Mouse (Mus musculus) stomach, postnatal 0 days (tissue): Measurements from ENCODE around the gene Gm11733. TPM values are rescaled to one million over a fixed set of nuclear protein-coding genes. Genes with fewer than 3 reads are reported as not detected.

ENCODE experiments used
- ATAC-seq: fragments of 200-750 bp; cut with Nextera tagmentation; 2 replicates; pipeline ENCODE4 v1.8.0; 2017; ENCODE audit not compliant: low FRiP score, low TSS enrichment
- DNase-seq: peaks from one replicate; pipeline ENCODE4 v3.0.0-alpha.2; 2016; ENCODE audit warnings: low spot score
- H3K27ac ChIP-seq: fragments of 300-500 bp; sonication (generic); replicated peaks from 2 replicates; pipeline ENCODE4 v1.5.1; 2014; ENCODE audit warnings: mild to moderate bottlenecking, control low read depth
- H3K27me3 ChIP-seq: fragments of 300-500 bp; sonication (generic); 2 replicates; pipeline ENCODE4 v1.6.1; 2014; ENCODE audit warnings: low read length; ENCODE audit not compliant: control insufficient read depth, insufficient read depth
- H3K36me3 ChIP-seq: fragments of 300-500 bp; sonication (generic); 2 replicates; pipeline ENCODE4 v1.6.1; 2014; ENCODE audit warnings: low read length, mixed read lengths; ENCODE audit not compliant: control insufficient read depth, insufficient read depth
- H3K4me1 ChIP-seq: fragments of 300-500 bp; sonication (generic); replicated peaks from 2 replicates; pipeline ENCODE4 v1.6.1; 2014; ENCODE audit warnings: antibody characterized with exemption; ENCODE audit not compliant: control insufficient read depth, insufficient read depth
- H3K4me2 ChIP-seq: fragments of 300-500 bp; sonication (generic); replicated peaks from 2 replicates; pipeline ENCODE4 v1.6.1; 2014; ENCODE audit warnings: low read depth, mild to moderate bottlenecking, control low read depth, moderate library complexity
- H3K4me3 ChIP-seq: fragments of 300-500 bp; sonication (generic); 2 replicates; pipeline ENCODE4 v1.5.1; 2014; ENCODE audit warnings: low read depth, low read length, control low read depth
- H3K9ac ChIP-seq: fragments of 300-500 bp; sonication (generic); 2 replicates; pipeline ENCODE4 v1.6.1; 2014; ENCODE audit warnings: mild to moderate bottlenecking, low read length, control low read depth, mixed read lengths
- H3K9me3 ChIP-seq: fragments of 300-500 bp; sonication (generic); 2 replicates; pipeline ENCODE4 v1.6.1; 2016; ENCODE audit warnings: low read length; ENCODE audit not compliant: control insufficient read depth
- CTCF ChIP-seq: IDR thresholded peaks from 2 replicates; pipeline ENCODE4 v1.5.1; 2016; ENCODE audit warnings: antibody characterized with exemption, low read depth, mild to moderate bottlenecking, moderate library complexity
- EP300 ChIP-seq: optimal IDR thresholded peaks from 2 replicates; pipeline ENCODE3; 2016; ENCODE audit warnings: antibody characterized with exemption
- WGBS: fragments of 180-500 bp; shearing (Covaris S2); extraction: QIAGEN DNeasy Blood & Tissue Kit; methylation state at CpG from one replicate; pipeline ENCODE4 v1.1.7; 2014; 5-methylcytosine and 5-hydroxymethylcytosine counted together
- polyA plus RNA-seq: library from polyadenylated mRNA; unstranded; fragments of >200 nt; fragmentation: Nextera tagmentation; extraction: Ambion mirVana; gene quantifications from 2 replicates; pipeline ENCODE4 v1.2.1, GENCODE M21; 2015

Gm11733 gene
- polyA plus RNA-seq, 1 experiment from 2014 or later = not detected

DNA sequence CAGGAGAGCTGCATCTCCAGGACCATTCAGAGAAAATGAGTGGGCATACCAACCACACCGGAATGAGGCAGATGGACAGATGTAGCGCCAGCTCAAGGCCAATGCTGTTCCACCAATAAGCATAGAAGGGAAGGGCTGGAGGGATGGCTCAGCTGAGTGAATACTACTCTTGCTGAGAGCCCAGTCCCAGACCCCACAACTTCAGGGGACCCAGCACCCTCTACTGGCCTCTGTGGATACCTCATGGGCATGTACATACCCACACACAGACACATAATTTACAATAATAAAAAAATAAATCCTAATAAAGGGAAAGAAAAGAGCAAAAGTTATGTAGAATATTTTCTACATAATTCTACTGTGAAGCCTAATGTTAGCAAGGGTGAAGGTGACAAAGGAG, 9.0 kb upstream of the Gm11733 start:
- ATAC-seq (no peak), DNase-seq (no peak)
- no peaks in the 10 kb centered on the region for H3K27me3 ChIP-seq
- H3K4me3 ChIP-seq = no peak overlapping the region
- WGBS = 93% methylated on average over 2 of the region's 2 CpGs
- no peak overlapping the region for H3K9ac ChIP-seq
- no peaks in the 10 kb centered on the region for H3K4me1 ChIP-seq
- H3K27ac ChIP-seq = no peak overlapping the region
- H3K9me3 ChIP-seq = no peaks in the 10 kb centered on the region
- no peak overlapping the region for H3K4me2 ChIP-seq
- H3K36me3 ChIP-seq = no peaks in the 10 kb centered on the region
- TF ChIP-seq EP300 = no peak
- TF ChIP-seq CTCF = peak; percentile 18; the same call in 1 of the 2 replicates

DNA sequence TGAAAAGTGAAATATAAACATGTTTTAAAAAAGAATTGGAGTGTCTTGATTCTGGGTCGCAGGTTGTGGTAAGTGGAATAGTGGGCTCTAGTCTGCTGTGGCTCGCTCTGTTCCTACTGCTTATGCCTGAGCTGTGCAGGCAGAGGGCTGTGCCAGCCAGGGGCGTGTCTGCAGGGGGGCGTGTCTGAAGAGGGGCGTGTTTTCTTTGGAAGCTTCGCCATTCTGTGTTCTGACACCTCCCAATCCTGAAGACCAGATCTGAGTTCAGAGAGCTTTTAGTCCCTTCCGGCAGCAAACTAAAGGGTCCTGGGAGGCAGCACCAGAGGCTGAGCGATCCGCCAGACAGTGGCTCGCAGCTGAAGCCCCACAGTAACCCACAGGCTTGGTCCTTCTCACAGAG, 8.5 kb upstream of the Gm11733 start:
- DNase-seq (peak; percentile 76), ATAC-seq (peak; percentile 49; the same call in 1 of the 2 replicates)
- no peaks in the 10 kb centered on the region for H3K27me3 ChIP-seq
- H3K9ac ChIP-seq = no peak overlapping the region
- no peak overlapping the region for H3K27ac ChIP-seq
- peak overlapping the region; percentile 32 for H3K4me2 ChIP-seq
- no peaks in the 10 kb centered on the region for H3K4me1 ChIP-seq
- 22% methylated on average over 10 of the region's 10 CpGs for WGBS
- no peaks in the 10 kb centered on the region for H3K9me3 ChIP-seq
- no peaks in the 10 kb centered on the region for H3K36me3 ChIP-seq
- no peak overlapping the region for H3K4me3 ChIP-seq
- TF ChIP-seq EP300 (no peak), CTCF (no peak)

DNA sequence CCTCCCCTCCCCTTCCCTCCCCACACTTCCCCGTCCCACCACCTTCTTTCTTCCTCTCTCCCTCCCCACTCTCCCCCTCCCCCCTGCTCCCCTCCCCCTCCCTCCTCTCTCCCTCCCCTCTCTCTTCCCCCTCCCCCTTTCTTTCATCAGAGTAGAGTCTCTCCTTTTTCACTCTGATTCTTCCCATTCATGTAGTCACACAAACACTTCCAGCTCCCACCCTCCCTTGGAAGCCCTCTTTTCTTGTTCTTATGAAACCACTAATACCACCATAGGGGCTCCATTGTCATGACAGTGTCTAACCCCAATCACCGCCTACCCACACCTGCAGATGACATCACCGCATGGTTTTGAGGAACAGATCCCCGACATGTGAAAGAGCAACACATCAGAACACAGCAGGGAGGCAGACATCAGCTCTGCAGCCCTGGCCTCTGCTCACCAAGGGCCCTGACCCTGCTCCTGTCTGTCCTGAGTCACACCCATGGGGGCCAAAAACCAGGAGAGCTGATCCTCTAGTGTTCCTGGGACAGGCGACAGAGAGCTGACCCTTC, 7.5 kb upstream of the Gm11733 start:
- Histone ChIP-seq H3K4me3 (no peak overlapping the region), H3K27me3 (no peaks in the 10 kb centered on the region), H3K27ac (no peak overlapping the region), H3K9me3 (no peaks in the 10 kb centered on the region), H3K4me1 (no peaks in the 10 kb centered on the region), H3K4me2 (no peak overlapping the region), H3K9ac (no peak overlapping the region), H3K36me3 (no peaks in the 10 kb centered on the region)
- ATAC-seq = no peak
- WGBS = 77% methylated on average over 4 of the region's 5 CpGs
- no peak for TF ChIP-seq CTCF
- no peak for TF ChIP-seq EP300
- DNase-seq = no peak

DNA sequence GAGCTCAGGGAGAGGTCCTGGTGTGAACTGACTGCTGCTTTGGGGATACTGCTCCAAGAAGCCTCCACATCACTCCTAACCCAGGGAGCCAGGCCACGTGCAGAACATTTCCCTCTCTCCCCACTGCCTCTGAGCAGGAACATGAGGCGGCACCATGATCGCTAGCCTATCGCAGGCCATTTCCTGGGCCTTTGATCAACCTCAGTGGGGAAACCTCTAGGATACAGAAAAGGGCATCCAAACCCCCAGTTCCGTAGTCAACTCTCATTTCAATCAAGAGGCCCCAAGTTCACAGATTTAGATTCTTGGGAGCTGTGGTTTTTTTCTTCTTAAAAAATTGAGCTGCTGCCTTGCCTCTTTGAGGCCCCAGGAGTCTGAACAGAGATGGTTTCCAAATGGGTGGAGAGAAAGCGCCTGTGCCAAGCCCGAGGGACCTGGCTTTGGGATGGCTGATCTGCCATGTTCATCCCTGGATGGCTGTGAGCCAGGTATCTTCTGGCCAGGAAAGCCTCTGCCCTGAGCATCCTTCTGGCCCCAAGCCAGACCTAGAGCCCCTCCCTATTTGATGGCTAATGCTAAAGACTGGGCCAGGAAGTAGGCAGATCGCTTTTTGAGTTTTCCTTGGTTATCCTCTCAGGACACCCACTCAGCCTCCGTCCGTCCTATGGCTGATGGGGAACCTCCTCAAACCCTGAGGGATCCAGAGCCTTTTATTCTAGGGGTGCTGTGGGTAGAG, 5.7 kb upstream of the Gm11733 start:
- Histone ChIP-seq H3K27ac (no peak overlapping the region), H3K9ac (no peak overlapping the region), H3K36me3 (no peaks in the 10 kb centered on the region), H3K4me3 (no peak overlapping the region), H3K4me2 (no peak overlapping the region), H3K9me3 (no peaks in the 10 kb centered on the region), H3K4me1 (no peaks in the 10 kb centered on the region; the same call in 1 of the 2 replicates), H3K27me3 (no peaks in the 10 kb centered on the region)
- TF ChIP-seq EP300 = no peak
- TF ChIP-seq CTCF = no peak
- DNase-seq (peak; percentile 24), ATAC-seq (no peak)
- 71% methylated on average over 10 of the region's 10 CpGs for WGBS

DNA sequence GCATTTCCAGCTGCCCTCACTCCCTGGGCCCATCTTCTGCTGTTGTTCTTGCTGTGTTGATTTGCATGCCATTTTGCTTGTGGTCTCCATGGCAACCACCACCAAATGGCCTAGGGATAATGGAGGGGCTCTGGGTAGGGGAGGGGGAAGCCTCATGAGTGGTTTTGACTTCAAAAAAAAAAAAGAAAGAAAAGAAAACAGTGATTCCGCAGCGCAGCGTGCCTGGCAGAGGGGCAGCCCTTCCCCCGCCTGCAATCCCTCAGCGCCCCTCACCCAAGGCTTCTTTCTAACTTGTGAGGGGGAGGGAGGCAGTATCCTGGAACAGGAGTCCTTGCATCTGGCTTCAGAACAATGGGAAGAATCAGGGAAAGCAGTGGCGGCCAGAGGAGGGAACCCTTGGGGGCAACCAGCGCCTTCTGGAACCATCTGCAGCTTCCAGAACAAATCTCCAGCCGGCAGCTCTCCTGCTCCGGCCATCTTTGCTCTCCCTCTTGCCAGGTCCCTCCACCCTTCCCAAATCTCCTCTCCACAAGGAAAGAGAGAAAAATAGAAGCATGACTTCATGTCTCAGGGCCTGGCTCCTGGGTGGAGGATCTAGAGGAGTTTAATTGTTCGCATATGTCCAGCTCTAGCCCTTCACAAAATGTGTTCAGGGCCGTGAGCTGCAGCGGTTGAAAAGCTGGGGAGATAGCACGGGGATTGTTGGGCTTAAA, 5.0 kb upstream of the Gm11733 start:
- peaks cover 2% of the 10 kb centered on the region; the same call in 1 of the 2 replicates for H3K4me1 ChIP-seq
- no peaks in the 10 kb centered on the region for H3K27me3 ChIP-seq
- H3K4me2 ChIP-seq = no peak overlapping the region; the same call in 1 of the 2 replicates
- peak overlapping the region; percentile 82 for H3K27ac ChIP-seq
- no peaks in the 10 kb centered on the region for H3K9me3 ChIP-seq
- 32% methylated on average over 13 of the region's 13 CpGs for WGBS
- peak overlapping the region; percentile 23; the same call in 1 of the 2 replicates for H3K9ac ChIP-seq
- H3K36me3 ChIP-seq = no peaks in the 10 kb centered on the region
- no peak for DNase-seq
- no peak for ATAC-seq
- TF ChIP-seq CTCF = no peak
- no peak overlapping the region for H3K4me3 ChIP-seq
